Mouse (Mus musculus): Measurements from ENCODE around the gene Matn4.

- TF ChIP-seq POLR2A (IDR thresholded peaks at IDR 0.05; ENCODE audit: borderline replicate concordance, extremely low read depth, low read depth, low read length) (no peak), CTCF (IDR thresholded peaks at IDR 0.05; ENCODE audit: insufficient read depth, low read length) (no peak)
These were observed 28.4 kb upstream of the Matn4 start for GRCm38 (mm10) chr2:164433278-164433895.
